Mouse (Mus musculus): ENCODE results near the gene Nox1.

- TF ChIP-seq POLR2A (IDR thresholded peaks at IDR 0.05; ENCODE audit: low read depth, low read length) (no peak), CTCF (IDR thresholded peaks at IDR 0.05; ENCODE audit: extremely low read depth, insufficient read depth, insufficient read length, insufficient replicate concordance) (no peak)
Observed at GRCm38 (mm10) chrX:134102641-134103040, 119.1 kb downstream of the Nox1 start.

Measured in spleen, adult 2 months (tissue).